Mouse (Mus musculus) ES-Bruce4 (cell line): ENCODE results near the gene Gpr45. TPM values are rescaled to one million over a fixed set of nuclear protein-coding genes. Genes with fewer than 3 reads are reported as not detected.

Experiments used
- H3K27ac ChIP-seq: 2 replicates; pipeline ENCODE4 v1.5.1; 2012; ENCODE audit warnings: low read length, inconsistent platforms; ENCODE audit not compliant: insufficient read depth
- H3K27me3 ChIP-seq: 2 replicates; pipeline ENCODE4 v1.6.1; 2012; ENCODE audit warnings: mild to moderate bottlenecking, low read length, inconsistent platforms; ENCODE audit not compliant: control insufficient read depth, poor library complexity, insufficient read depth, severe bottlenecking
- H3K36me3 ChIP-seq: 2 replicates; pipeline ENCODE4 v1.6.1; 2012; ENCODE audit warnings: inconsistent platforms, mild to moderate bottlenecking, low read length, moderate library complexity; ENCODE audit not compliant: control insufficient read depth, poor library complexity, insufficient read depth, severe bottlenecking
- H3K4me1 ChIP-seq: one replicate; pipeline ENCODE4 v1.8.1; 2011; ENCODE audit warnings: low read length; ENCODE audit not compliant: control insufficient read depth, insufficient read depth
- H3K4me3 ChIP-seq: 2 replicates; pipeline ENCODE4 v1.5.1; 2011; ENCODE audit warnings: low read depth, mild to moderate bottlenecking, low read length
- H3K9ac ChIP-seq: 2 replicates; pipeline ENCODE4 v1.6.1; 2012; ENCODE audit warnings: low read depth, mild to moderate bottlenecking, inconsistent platforms; ENCODE audit not compliant: poor library complexity, severe bottlenecking
- H3K9me3 ChIP-seq: replicated peaks from 2 replicates; pipeline ENCODE4 v1.6.1; 2012; ENCODE audit warnings: mild to moderate bottlenecking, low read length, inconsistent platforms; ENCODE audit not compliant: control insufficient read depth, poor library complexity, insufficient read depth, severe bottlenecking
- CTCF ChIP-seq: IDR thresholded peaks from one replicate; pipeline ENCODE4 v1.8.1; 2011; ENCODE audit warnings: low read depth, low read length
- EP300 ChIP-seq: IDR thresholded peaks from 2 replicates; pipeline ENCODE4 v1.6.1; 2011; ENCODE audit warnings: low read depth, low read length; ENCODE audit not compliant: insufficient read depth
- POLR2A ChIP-seq: IDR thresholded peaks from one replicate; pipeline ENCODE4 v1.8.1; 2011; ENCODE audit warnings: low read length; ENCODE audit not compliant: insufficient read depth
- polyA plus RNA-seq: library from polyadenylated mRNA; stranded (reverse); fragments of >200 nt; gene quantifications from 2 replicates; pipeline ENCODE4 v1.2.4, GENCODE M21; 2011; ENCODE audit warnings: low read depth; ENCODE audit not compliant: missing spikeins, insufficient read depth, insufficient read length

The Gpr45 gene
- polyA plus RNA-seq, 1 experiment, result 0.42 TPM

DNA sequence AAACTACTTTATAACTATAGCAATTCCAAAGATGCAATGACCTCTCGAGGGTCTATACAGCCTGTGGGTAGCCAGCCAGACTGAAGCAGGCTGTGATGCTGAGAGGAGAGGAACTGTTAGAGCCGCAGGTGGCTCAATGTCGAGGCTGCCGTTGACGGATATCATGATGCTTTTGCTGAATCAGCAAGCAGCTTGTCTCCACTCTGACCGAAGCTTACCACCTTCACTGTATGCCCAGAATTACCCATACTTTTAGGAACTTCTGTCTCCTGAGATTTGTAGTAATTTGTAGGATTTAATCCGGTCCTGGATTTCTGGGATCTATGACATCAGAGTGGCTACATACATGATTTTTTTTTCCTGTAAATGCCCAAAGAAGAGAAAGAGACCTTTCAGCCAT, 83.3 kb downstream of the Gpr45 start:
- TF ChIP-seq EP300 (no peak), CTCF (no peak), POLR2A (no peak)
- Histone ChIP-seq H3K9me3 (no peaks in the 10 kb centered on the region), H3K9ac (no peak overlapping the region)

DNA sequence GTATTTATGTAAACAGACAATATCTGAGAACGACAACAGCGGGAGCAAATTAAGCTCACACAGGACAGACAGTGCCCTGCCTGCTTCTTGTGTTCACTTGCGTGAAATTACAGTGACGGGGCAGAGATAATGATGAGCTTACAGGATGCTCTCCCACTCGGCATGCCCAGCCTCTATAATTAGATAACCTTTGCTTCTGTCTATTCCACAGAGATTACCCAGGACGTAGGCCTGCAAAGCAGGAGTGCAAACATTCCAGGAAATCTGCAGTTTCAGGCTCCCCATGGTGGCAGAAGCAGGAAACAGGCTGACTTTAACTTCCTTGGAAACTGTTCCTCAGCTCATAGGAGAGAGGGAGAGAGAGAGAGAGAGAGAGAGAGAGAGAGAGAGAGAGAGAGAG, 89.6 kb downstream of the Gpr45 start:
- Histone ChIP-seq H3K27ac (no peak overlapping the region), H3K4me1 (no peaks in the 10 kb centered on the region), H3K4me3 (no peak overlapping the region), H3K9ac (no peak overlapping the region), H3K27me3 (no peaks in the 10 kb centered on the region; the same call in 1 of the 2 replicates), H3K9me3 (no peaks in the 10 kb centered on the region), H3K36me3 (no peaks in the 10 kb centered on the region)
- no peak for TF ChIP-seq CTCF
- no peak for TF ChIP-seq EP300
- no peak for TF ChIP-seq POLR2A

More for the DNA sequence above, 83.3 kb downstream of the Gpr45 start:
- Histone ChIP-seq H3K4me3 (no peak overlapping the region), H3K36me3 (no peaks in the 10 kb centered on the region), H3K4me1 (no peaks in the 10 kb centered on the region), H3K27ac (no peak overlapping the region), H3K27me3 (no peaks in the 10 kb centered on the region)

DNA sequence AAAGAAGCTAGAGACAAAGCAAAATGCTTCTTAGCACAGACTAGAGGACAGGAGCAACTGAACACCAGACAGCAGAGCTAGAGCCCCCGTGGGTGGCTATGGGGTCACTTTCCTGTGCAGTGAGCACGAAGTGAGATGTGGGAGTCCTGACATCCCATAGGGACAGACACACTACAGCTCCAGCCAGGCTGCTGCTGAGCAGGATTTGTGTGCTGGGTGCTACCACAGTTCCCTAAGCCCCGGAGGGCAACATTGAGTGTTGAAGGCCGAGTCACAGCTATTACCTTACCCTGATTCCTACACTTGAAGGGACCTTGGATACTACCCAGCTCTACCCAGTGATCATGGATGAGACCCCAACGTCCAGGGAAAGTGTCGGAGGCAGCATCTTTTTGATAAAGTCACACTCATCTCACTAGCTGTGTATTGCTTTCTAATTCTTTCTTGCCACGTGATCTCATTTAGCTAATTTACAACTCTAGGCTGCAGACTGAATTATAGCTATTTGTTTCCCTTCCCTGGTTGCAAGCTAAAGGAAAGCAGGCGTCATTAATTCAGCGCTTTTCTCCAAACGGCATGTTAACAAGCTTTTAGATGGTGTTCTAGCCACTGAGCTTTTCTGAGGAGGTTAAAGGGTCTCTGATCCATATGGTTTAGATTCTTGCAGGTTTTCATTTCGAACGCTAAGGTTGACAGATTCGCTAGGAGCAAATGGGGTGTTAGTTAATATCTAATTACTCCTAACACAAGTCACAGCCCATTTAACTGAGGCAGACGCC, 92.7 kb downstream of the Gpr45 start:
- no peak overlapping the region for H3K27ac ChIP-seq
- TF ChIP-seq POLR2A, result no peak
- no peak for TF ChIP-seq CTCF
- no peak for TF ChIP-seq EP300
- H3K9ac ChIP-seq, result no peak overlapping the region
- no peaks in the 10 kb centered on the region; the same call in 1 of the 2 replicates for H3K27me3 ChIP-seq
- H3K4me3 ChIP-seq, result no peak overlapping the region
- no peaks in the 10 kb centered on the region for H3K36me3 ChIP-seq
- no peaks in the 10 kb centered on the region for H3K9me3 ChIP-seq
- no peaks in the 10 kb centered on the region for H3K4me1 ChIP-seq

DNA sequence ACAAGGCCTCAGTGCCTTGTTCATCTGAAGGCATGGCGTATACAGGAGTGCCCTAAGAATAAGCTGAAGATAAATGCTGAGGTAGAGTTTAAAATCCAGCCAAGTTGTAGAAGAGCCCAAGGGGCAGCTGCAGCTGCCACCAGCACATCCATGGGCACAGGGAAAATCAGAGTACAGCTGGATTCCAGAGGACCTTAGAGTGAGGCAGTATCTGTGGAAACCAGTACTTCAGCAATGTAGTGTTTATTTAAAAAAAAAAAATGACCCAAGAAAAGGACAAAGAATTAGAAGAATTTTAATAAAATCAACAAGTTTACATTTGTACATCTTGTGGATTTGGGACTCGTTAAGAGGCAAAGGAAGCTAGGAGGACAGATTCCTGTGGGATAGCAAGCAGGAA, 94.3 kb downstream of the Gpr45 start:
- Histone ChIP-seq H3K27ac (no peak overlapping the region), H3K4me1 (no peaks in the 10 kb centered on the region), H3K4me3 (no peak overlapping the region), H3K9me3 (no peaks in the 10 kb centered on the region), H3K36me3 (no peaks in the 10 kb centered on the region), H3K9ac (no peak overlapping the region), H3K27me3 (no peaks in the 10 kb centered on the region; the same call in 1 of the 2 replicates)
- TF ChIP-seq POLR2A, result no peak
- no peak for TF ChIP-seq CTCF
- no peak for TF ChIP-seq EP300

DNA sequence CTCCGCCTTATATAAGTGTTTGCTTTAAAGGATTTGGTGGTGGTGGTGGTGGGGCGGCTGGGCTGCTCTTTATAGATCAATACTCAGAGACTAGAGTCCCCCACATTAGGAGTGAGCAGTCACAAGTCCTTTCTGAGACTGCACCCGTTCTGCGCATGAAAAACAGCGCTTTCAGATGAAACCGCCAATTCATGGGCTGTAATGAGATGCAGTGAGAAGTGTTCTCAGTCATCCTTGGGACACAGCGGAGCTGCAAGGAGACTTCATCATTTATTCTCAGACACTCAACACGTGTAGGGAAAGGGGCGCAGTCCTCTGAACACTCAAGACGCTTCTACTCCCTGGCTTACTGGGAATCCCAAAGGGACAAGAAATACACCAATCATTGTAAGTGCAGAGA, 95.1 kb downstream of the Gpr45 start:
- no peaks in the 10 kb centered on the region for H3K9me3 ChIP-seq
- H3K9ac ChIP-seq, result no peak overlapping the region
- TF ChIP-seq POLR2A, result no peak
- TF ChIP-seq CTCF, result no peak
- TF ChIP-seq EP300, result no peak
- no peaks in the 10 kb centered on the region for H3K36me3 ChIP-seq
- H3K4me1 ChIP-seq, result no peaks in the 10 kb centered on the region
- no peaks in the 10 kb centered on the region; the same call in 1 of the 2 replicates for H3K27me3 ChIP-seq
- H3K4me3 ChIP-seq, result no peak overlapping the region
- H3K27ac ChIP-seq, result no peak overlapping the region

DNA sequence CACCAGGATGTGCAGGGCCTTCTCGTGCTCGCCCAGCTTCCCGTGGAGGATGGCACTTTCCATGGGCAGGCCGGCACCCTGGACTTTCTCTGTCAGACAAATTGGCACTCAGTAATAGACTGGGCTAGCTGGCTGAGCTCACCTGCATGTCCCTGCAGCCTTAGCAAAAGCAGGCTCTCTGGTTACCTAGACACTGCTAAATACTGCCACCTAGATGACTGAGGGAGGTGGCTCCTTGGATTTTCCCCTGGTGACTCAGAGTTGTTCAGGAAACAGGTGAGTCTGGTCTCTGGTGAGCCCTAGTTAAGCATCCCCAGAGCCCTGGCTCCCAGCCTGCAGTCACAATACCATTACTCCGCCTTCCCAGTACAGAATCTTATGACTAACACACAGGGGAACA, 99.2 kb downstream of the Gpr45 start:
- Histone ChIP-seq H3K9ac (no peak overlapping the region), H3K4me1 (no peaks in the 10 kb centered on the region), H3K9me3 (no peaks in the 10 kb centered on the region), H3K27ac (no peak overlapping the region), H3K4me3 (no peak overlapping the region), H3K27me3 (no peaks in the 10 kb centered on the region), H3K36me3 (no peaks in the 10 kb centered on the region)
- TF ChIP-seq EP300 (no peak), CTCF (no peak), POLR2A (no peak)
